Mouse (Mus musculus) CD4-positive, CD25-positive, alpha-beta regulatory T cell, adult 9 weeks (primary cell): ENCODE data around the gene Gm9268. TPM values are rescaled to one million over a fixed set of nuclear protein-coding genes. Genes with fewer than 3 reads are reported as not detected.

ENCODE experiments used
- polyA plus RNA-seq: library from polyadenylated mRNA; unstranded; fragments of 100-300 nt; shearing (Covaris generic); gene quantifications from one replicate; pipeline ENCODE4 v1.2.1, GENCODE M21; 2017

The Gm9268 gene
- not detected for polyA plus RNA-seq

GRCm38 (mm10) chr7:43018465-43018864 is at the start of gene Gm9268:
Gene Gm9268, plus strand, starts transcription at chr7:43018765.

Other genes with a start within 250 kb of the Gm9268 start
- gene Vmn2r62, start 225.2 kb upstream of the Gm9268 start, polyA plus RNA-seq, result not detected
- not detected for gene Gm2381, start 151.5 kb upstream of the Gm9268 start, polyA plus RNA-seq
- not detected for gene Vmn2r63, start 84.9 kb upstream of the Gm9268 start, polyA plus RNA-seq
- not detected for gene Zfp936, start 95.5 kb downstream of the Gm9268 start, polyA plus RNA-seq